Mouse (Mus musculus): ENCODE measurements around the gene Ephb1. TPM values are rescaled to one million over a fixed set of nuclear protein-coding genes. Genes with fewer than 3 reads are reported as not detected.
A peak's percentile ranks its signal among the peaks of the same experiment; 100 is the strongest.

The Ephb1 gene
- polyA plus RNA-seq, 1 experiment: 48.1 TPM

DNA sequence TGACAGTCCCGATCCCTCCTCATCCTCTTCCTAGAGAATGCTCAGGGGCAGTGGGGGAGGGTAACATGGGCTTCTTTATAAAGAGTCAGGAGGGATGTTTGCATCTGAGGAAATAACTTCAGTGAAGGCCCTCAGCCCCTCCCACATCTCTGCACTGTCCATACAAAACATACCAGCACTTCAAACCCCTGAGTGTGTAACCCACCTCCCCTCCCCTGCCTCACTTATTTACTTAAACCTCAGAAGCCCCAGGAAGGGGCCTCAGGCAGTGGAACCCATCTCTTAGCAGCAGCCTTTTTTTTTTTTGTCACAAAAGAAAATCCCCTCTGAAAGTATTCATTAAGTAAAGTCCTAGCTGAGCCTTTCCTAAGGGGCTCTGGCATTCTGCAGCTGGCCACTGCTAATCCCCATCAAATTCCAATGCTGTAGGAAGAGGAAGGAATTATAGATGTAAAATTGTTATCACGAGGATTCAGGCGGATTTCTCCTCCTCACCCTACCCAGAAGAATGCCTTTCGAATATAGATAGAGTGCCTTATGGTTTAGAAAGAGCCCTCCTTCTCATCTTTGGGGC, 231.5 kb downstream of the Ephb1 start:
- Histone ChIP-seq H3K27me3 (ENCODE audit: control insufficient read depth, insufficient read depth, low read length) (no peaks in the 10 kb centered on the region), H3K4me1 (ENCODE audit: control insufficient read depth, insufficient read depth, low read length) (peaks cover 15% of the 10 kb centered on the region), H3K4me3 (replicated peaks; ENCODE audit: insufficient read depth, low read depth, low read length) (no peak overlapping the region), H3K27ac (ENCODE audit: insufficient read depth, low read length) (no peak overlapping the region)
- DNase-seq: no peak
- no peak for TF ChIP-seq CTCF (IDR thresholded peaks at IDR 0.05; ENCODE audit: borderline replicate concordance, insufficient read depth, low read depth, low read length)
- no peak for TF ChIP-seq POLR2A (IDR thresholded peaks at IDR 0.05; ENCODE audit: borderline replicate concordance, insufficient read depth, low read length)
- 78% methylated on average over 4 of the region's 4 CpGs for WGBS

DNA sequence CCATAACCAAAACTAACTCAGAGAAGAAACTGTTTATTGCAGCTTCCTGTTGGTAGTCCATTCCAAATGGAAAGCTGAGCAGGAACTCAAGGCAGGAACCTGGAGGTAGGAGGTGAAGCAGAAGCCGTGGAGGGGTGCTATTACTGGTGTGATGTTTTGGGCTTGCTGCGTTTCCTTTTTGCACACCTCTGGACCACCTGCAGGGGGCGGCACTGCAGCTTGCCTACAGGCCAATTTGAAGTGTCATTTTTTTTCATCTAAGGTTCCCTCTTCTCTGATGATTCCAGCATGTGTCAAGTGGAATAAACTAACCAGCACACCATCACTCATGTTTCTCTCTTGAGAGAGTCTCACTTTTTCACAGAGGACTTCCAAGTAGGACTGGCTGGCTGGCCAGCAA, 235.1 kb downstream of the Ephb1 start:
- Histone ChIP-seq H3K27me3 (ENCODE audit: control insufficient read depth, insufficient read depth, low read length) (no peaks in the 10 kb centered on the region), H3K4me1 (ENCODE audit: control insufficient read depth, insufficient read depth, low read length) (peaks cover 6% of the 10 kb centered on the region), H3K27ac (ENCODE audit: insufficient read depth, low read length) (no peak overlapping the region), H3K4me3 (replicated peaks; ENCODE audit: insufficient read depth, low read depth, low read length) (no peak overlapping the region)
- DNase-seq: no peak
- TF ChIP-seq CTCF (IDR thresholded peaks at IDR 0.05; ENCODE audit: borderline replicate concordance, insufficient read depth, low read depth, low read length): no peak
- TF ChIP-seq POLR2A (IDR thresholded peaks at IDR 0.05; ENCODE audit: borderline replicate concordance, insufficient read depth, low read length): no peak
- WGBS: 91% methylated on average over 3 of the region's 3 CpGs

DNA sequence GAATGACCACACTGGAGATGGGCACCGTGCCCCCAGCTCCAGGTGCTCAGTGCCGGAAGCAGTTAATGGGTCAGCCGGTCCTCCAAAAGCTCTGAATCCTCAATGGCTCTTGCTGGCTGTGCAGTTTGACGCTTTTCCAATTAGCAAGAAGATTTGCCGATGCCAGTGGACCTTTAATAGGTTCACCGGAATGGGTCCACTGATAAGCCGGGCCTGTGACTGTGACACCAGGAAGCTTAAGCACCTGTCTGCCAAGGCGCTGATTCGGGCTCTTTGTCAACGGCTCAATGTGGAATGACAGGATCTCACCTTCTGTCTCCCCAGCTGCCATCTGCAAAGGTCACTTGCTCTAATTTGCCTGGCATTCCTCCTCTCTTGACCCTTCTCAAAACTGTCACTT, 239.2 kb downstream of the Ephb1 start:
- Histone ChIP-seq H3K4me1 (ENCODE audit: control insufficient read depth, insufficient read depth, low read length) (peaks cover 11% of the 10 kb centered on the region), H3K27ac (ENCODE audit: insufficient read depth, low read length) (no peak overlapping the region), H3K27me3 (ENCODE audit: control insufficient read depth, insufficient read depth, low read length) (no peaks in the 10 kb centered on the region), H3K4me3 (replicated peaks; ENCODE audit: insufficient read depth, low read depth, low read length) (no peak overlapping the region)
- TF ChIP-seq CTCF (IDR thresholded peaks at IDR 0.05; ENCODE audit: borderline replicate concordance, insufficient read depth, low read depth, low read length) (no peak), POLR2A (IDR thresholded peaks at IDR 0.05; ENCODE audit: borderline replicate concordance, insufficient read depth, low read length) (no peak)
- peak; percentile 78 to 89 for DNase-seq
- 9% methylated on average over 10 of the region's 10 CpGs for WGBS

DNA sequence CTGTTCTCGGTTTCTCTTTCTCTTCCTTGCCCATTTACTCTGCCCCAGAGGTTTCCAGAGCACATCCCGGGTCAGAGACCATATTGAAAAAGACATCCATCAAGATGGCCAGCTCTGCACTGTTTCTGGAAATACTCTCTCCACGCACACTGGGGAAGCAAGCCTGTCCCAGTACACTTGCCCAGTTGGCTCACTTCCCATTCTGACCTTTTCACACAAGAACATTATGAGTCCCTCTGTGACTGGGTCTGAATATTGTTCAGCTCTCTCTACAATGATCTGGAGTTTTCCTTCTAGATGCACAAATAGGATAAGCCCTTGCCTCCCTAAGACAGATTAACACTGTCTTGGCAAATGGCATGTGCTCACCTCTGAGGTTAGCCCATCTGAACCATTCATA, 243.0 kb downstream of the Ephb1 start:
- TF ChIP-seq CTCF (IDR thresholded peaks at IDR 0.05; ENCODE audit: borderline replicate concordance, insufficient read depth, low read depth, low read length) (no peak), POLR2A (IDR thresholded peaks at IDR 0.05; ENCODE audit: borderline replicate concordance, insufficient read depth, low read length) (no peak)
- 25% methylated on average over 3 of the region's 3 CpGs for WGBS
- peak; percentile 37 to 69 for DNase-seq
- Histone ChIP-seq H3K27me3 (ENCODE audit: control insufficient read depth, insufficient read depth, low read length) (no peaks in the 10 kb centered on the region), H3K4me3 (replicated peaks; ENCODE audit: insufficient read depth, low read depth, low read length) (no peak overlapping the region), H3K4me1 (ENCODE audit: control insufficient read depth, insufficient read depth, low read length) (peaks cover 19% of the 10 kb centered on the region), H3K27ac (ENCODE audit: insufficient read depth, low read length) (no peak overlapping the region)

DNA sequence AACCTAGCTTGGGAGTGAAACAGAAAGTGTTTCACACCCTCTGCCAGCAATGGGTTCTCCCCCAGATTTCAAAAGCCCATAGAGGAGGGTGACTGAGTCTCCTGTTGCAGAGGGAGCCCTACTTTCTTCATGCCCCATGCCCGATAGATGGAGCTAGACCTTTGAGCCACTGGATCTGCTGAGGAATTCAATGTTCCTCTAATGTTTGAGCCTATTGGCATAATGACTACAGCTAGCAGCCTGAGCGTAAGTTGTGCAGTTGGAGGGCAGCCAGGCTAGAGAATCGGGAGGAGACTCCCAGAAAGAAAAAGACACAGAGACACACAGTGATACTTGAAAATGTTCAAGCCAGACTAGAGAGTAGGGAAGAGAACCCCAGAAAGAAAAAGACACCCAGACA, 246.5 kb downstream of the Ephb1 start:
- WGBS: 62% methylated on average over 3 of the region's 3 CpGs

DNA sequence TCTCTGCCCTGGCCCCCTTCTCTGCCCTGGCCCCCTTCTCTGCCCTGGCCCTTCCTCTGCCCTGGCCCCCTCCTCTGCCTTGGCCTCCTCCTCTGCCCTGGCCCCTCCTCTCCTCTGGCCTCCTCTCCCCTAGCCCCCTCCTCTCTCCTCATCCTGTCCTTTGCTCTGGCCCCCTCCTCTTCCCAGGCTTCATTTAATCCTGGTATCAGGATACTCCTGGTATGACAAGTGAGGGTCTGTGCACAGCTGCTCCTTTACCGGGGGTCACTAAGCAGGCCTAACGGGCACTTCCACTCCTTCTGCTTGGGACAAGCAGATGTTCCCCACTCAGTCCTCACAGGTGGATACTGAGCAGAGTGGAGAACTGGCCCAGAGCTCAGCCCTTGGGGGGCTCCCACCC, 247.3 kb downstream of the Ephb1 start:
- Histone ChIP-seq H3K4me3 (replicated peaks; ENCODE audit: insufficient read depth, low read depth, low read length) (no peak overlapping the region), H3K4me1 (ENCODE audit: control insufficient read depth, insufficient read depth, low read length) (peaks cover 14% of the 10 kb centered on the region), H3K27ac (ENCODE audit: insufficient read depth, low read length) (no peak overlapping the region), H3K27me3 (ENCODE audit: control insufficient read depth, insufficient read depth, low read length) (no peaks in the 10 kb centered on the region)
- TF ChIP-seq POLR2A (IDR thresholded peaks at IDR 0.05; ENCODE audit: borderline replicate concordance, insufficient read depth, low read length) (no peak), CTCF (IDR thresholded peaks at IDR 0.05; ENCODE audit: borderline replicate concordance, insufficient read depth, low read depth, low read length) (no peak)
- no peak for DNase-seq
- WGBS: 75% methylated on average over 2 of the region's 2 CpGs

More for the DNA sequence above, 246.5 kb downstream of the Ephb1 start:
- H3K4me1 ChIP-seq (ENCODE audit: control insufficient read depth, insufficient read depth, low read length): peaks cover 14% of the 10 kb centered on the region
- no peaks in the 10 kb centered on the region for H3K27me3 ChIP-seq (ENCODE audit: control insufficient read depth, insufficient read depth, low read length)
- DNase-seq: no peak
- no peak for TF ChIP-seq POLR2A (IDR thresholded peaks at IDR 0.05; ENCODE audit: borderline replicate concordance, insufficient read depth, low read length)
- no peak for TF ChIP-seq CTCF (IDR thresholded peaks at IDR 0.05; ENCODE audit: borderline replicate concordance, insufficient read depth, low read depth, low read length)
- no peak overlapping the region for H3K4me3 ChIP-seq (replicated peaks; ENCODE audit: insufficient read depth, low read depth, low read length)
- H3K27ac ChIP-seq (ENCODE audit: insufficient read depth, low read length): no peak overlapping the region

DNA sequence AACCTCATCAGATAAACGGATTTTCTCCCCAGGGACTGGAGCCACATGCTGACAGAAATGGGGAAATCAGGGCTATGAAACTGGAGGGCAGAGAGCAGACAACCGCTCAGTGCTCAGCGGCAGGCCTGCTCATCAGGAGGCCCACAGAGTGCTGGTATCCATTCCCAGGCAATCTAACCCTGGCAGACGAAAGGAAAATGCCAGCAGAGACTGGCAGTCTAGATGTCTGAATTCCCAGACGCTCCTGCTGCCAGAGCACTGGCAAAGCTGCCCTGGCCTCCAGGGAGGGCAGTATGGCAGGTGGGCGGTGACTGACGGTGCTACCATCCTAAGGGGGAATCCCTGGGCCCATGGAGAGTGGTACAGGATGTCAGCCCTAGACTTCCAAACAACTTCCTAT, 257.7 kb downstream of the Ephb1 start:
- peak; percentile 50 to 65 for DNase-seq
- Histone ChIP-seq H3K4me1 (ENCODE audit: control insufficient read depth, insufficient read depth, low read length) (peaks cover 11% of the 10 kb centered on the region), H3K27ac (ENCODE audit: insufficient read depth, low read length) (no peak overlapping the region), H3K27me3 (ENCODE audit: control insufficient read depth, insufficient read depth, low read length) (no peaks in the 10 kb centered on the region; the same call in 1 of the 2 replicates), H3K4me3 (replicated peaks; ENCODE audit: insufficient read depth, low read depth, low read length) (no peak overlapping the region)
- no peak for TF ChIP-seq POLR2A (IDR thresholded peaks at IDR 0.05; ENCODE audit: borderline replicate concordance, insufficient read depth, low read length)
- 4% methylated on average over 7 of the region's 7 CpGs for WGBS

DNA sequence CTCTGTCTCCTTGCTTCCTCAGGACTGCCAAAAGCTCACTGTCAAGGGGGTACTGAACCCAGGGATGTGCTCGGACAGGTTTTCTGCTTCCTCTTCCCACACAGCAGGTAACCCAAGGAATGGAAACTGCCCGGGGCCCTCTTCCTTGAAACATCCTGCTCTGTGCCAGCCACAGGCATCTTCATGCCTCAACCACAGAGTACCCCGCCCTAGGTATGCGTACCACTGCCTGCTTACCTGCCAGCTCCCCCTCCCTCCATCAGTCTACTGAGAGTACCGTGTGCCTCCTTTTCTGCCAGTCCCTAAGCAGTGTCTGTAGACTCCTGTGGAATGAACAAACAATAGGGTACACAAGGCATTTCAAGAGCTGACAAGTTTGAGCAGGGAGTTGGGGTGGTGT, 265.9 kb downstream of the Ephb1 start:
- Histone ChIP-seq H3K27me3 (ENCODE audit: control insufficient read depth, insufficient read depth, low read length) (no peaks in the 10 kb centered on the region), H3K4me1 (ENCODE audit: control insufficient read depth, insufficient read depth, low read length) (no peaks in the 10 kb centered on the region; the same call in 1 of the 2 replicates), H3K4me3 (replicated peaks; ENCODE audit: insufficient read depth, low read depth, low read length) (no peak overlapping the region), H3K27ac (ENCODE audit: insufficient read depth, low read length) (no peak overlapping the region)
- 90% methylated on average over 5 of the region's 5 CpGs for WGBS
- no peak for DNase-seq
- TF ChIP-seq POLR2A (IDR thresholded peaks at IDR 0.05; ENCODE audit: borderline replicate concordance, insufficient read depth, low read length) (no peak), CTCF (IDR thresholded peaks at IDR 0.05; ENCODE audit: borderline replicate concordance, insufficient read depth, low read depth, low read length) (no peak)

Measured in cerebellum, adult 2 months (tissue).